Mouse (Mus musculus): Measurements from ENCODE around the gene Gm20388.
"Not testable (repeated sequence)": the region's sequence is repeated elsewhere in the genome, so short reads cannot be mapped to it uniquely, and the experiment has no call there.

Gm20388 gene

GRCm38 (mm10) chr8:123628253-123628967, 3717.8 kb downstream of the Gm20388 start:
- DNase-seq (ENCODE audit: extremely low read depth, insufficient read length, low spot score), result no peak

GRCm38 (mm10) chr8:123628968-123629755, 3718.5 kb downstream of the Gm20388 start:
- DNase-seq (ENCODE audit: extremely low read depth, insufficient read length, low spot score), result peak; percentile 77

GRCm38 (mm10) chr8:123630058-123630457, 3719.4 kb downstream of the Gm20388 start:
- DNase-seq (ENCODE audit: extremely low read depth, insufficient read length, low spot score), result no peak

GRCm38 (mm10) chr8:123630841-123631251, 3720.2 kb downstream of the Gm20388 start:
- DNase-seq (ENCODE audit: extremely low read depth, insufficient read length, low spot score), result no peak

- DNase-seq (ENCODE audit: extremely low read depth, insufficient read length, low spot score), result not testable (repeated sequence)
These were observed 3721.1 kb downstream of the Gm20388 start for GRCm38 (mm10) chr8:123631746-123632145.

- DNase-seq (ENCODE audit: extremely low read depth, insufficient read length, low spot score), result no peak
These were observed 3721.6 kb downstream of the Gm20388 start for GRCm38 (mm10) chr8:123632257-123632656.

GRCm38 (mm10) chr8:123633801-123634200, 3723.2 kb downstream of the Gm20388 start:
- no peak for DNase-seq (ENCODE audit: extremely low read depth, insufficient read length, low spot score)

- DNase-seq (ENCODE audit: extremely low read depth, insufficient read length, low spot score), result no peak
These were observed 3723.9 kb downstream of the Gm20388 start for GRCm38 (mm10) chr8:123634395-123635131.

- no peak for DNase-seq (ENCODE audit: extremely low read depth, insufficient read length, low spot score)
These were observed 3725.0 kb downstream of the Gm20388 start for GRCm38 (mm10) chr8:123635671-123636070.

- no peak for DNase-seq (ENCODE audit: extremely low read depth, insufficient read length, low spot score)
These were observed 3732.8 kb downstream of the Gm20388 start for GRCm38 (mm10) chr8:123643330-123644051.

- no peak for DNase-seq (ENCODE audit: extremely low read depth, insufficient read length, low spot score)
These were observed 3734.6 kb downstream of the Gm20388 start for GRCm38 (mm10) chr8:123645229-123645628.

GRCm38 (mm10) chr8:123648245-123649170, 3737.9 kb downstream of the Gm20388 start:
- no peak for DNase-seq (ENCODE audit: extremely low read depth, insufficient read length, low spot score)

GRCm38 (mm10) chr8:123649483-123649882, 3738.8 kb downstream of the Gm20388 start:
- DNase-seq (ENCODE audit: extremely low read depth, insufficient read length, low spot score), result no peak

GRCm38 (mm10) chr8:123651390-123652098, 3740.9 kb downstream of the Gm20388 start:
- DNase-seq (ENCODE audit: extremely low read depth, insufficient read length, low spot score), result no peak

- DNase-seq (ENCODE audit: extremely low read depth, insufficient read length, low spot score), result no peak
These were observed 3742.0 kb downstream of the Gm20388 start for GRCm38 (mm10) chr8:123652641-123653040.

- DNase-seq (ENCODE audit: extremely low read depth, insufficient read length, low spot score), result peak; percentile 78
These were observed 3742.8 kb downstream of the Gm20388 start, which contains the start of gene Rhou for GRCm38 (mm10) chr8:123653308-123653993. Rhou (plus strand) TSS chr8:123653929.

GRCm38 (mm10) chr8:123653994-123654569, 3743.4 kb downstream of the Gm20388 start:
- peak; percentile 62 for DNase-seq (ENCODE audit: extremely low read depth, insufficient read length, low spot score)

- DNase-seq (ENCODE audit: extremely low read depth, insufficient read length, low spot score), result no peak
These were observed 3744.1 kb downstream of the Gm20388 start for GRCm38 (mm10) chr8:123654763-123655162.

All from 3134 (cell line).